Mouse (Mus musculus): ENCODE results near the gene Mepce. TPM values are rescaled to one million over a fixed set of nuclear protein-coding genes. Genes with fewer than 3 reads are reported as not detected.
"Not testable (repeated sequence)": the region's sequence is repeated elsewhere in the genome, so short reads cannot be mapped to it uniquely, and the experiment has no call there.

The Mepce gene
- 12.4 and 13.7 TPM in 2 replicates for polyA plus RNA-seq (2015; fragmentation: Nextera tagmentation; extraction: Ambion mirVana)

- H3K4me3 ChIP-seq (replicated peaks): peak within 1 kb of the TSS; percentile 69
- no peaks in the 10 kb centered on the region for H3K9me3 ChIP-seq (replicated peaks)
- peak; percentile 41 for ATAC-seq (ENCODE audit: insufficient number of reproducible peaks, low FRiP score, low TSS enrichment, low read depth)
- no peaks in the 10 kb centered on the region for H3K27me3 ChIP-seq
- peak within 1 kb of the TSS; percentile 100 for H3K27ac ChIP-seq (replicated peaks)
- peak within 1 kb of the TSS; percentile 80 for H3K4me2 ChIP-seq (replicated peaks)
- WGBS: under 1% methylated on average over 48 of the region's 48 CpGs
- peaks cover 34% of the 10 kb centered on the region for H3K4me1 ChIP-seq
- peak within 1 kb of the TSS; percentile 83 for H3K9ac ChIP-seq
- peaks cover 17% of the 10 kb centered on the region for H3K36me3 ChIP-seq
These were observed at the start of gene Mepce, which contains the start of gene Zcwpw1 for GRCm38 (mm10) chr5:137787151-137787928. Mepce (minus strand) TSS chr5:137787655. Zcwpw1 (plus strand) TSS chr5:137787798.

- ATAC-seq (ENCODE audit: insufficient number of reproducible peaks, low FRiP score, low TSS enrichment, low read depth); H3K9me3 ChIP-seq (replicated peaks); H3K9ac ChIP-seq; H3K36me3 ChIP-seq; H3K27ac ChIP-seq (replicated peaks); H3K4me2 ChIP-seq (replicated peaks); H3K4me3 ChIP-seq (replicated peaks); H3K4me1 ChIP-seq; H3K27me3 ChIP-seq: not testable (repeated sequence)
These were observed 49.7 kb upstream of the Mepce start for GRCm38 (mm10) chr5:137837110-137837509.

- ATAC-seq (ENCODE audit: insufficient number of reproducible peaks, low FRiP score, low TSS enrichment, low read depth): no peak
- H3K4me2 ChIP-seq (replicated peaks): no peak overlapping the region
- H3K9me3 ChIP-seq (replicated peaks): no peaks in the 10 kb centered on the region
- H3K27ac ChIP-seq (replicated peaks): no peak overlapping the region
- no peak overlapping the region for H3K4me3 ChIP-seq (replicated peaks)
- no peak overlapping the region for H3K9ac ChIP-seq
- H3K36me3 ChIP-seq: no peaks in the 10 kb centered on the region
- H3K4me1 ChIP-seq: no peaks in the 10 kb centered on the region
- no peaks in the 10 kb centered on the region for H3K27me3 ChIP-seq
These were observed 49.2 kb upstream of the Mepce start for GRCm38 (mm10) chr5:137836611-137837010.

- ATAC-seq (ENCODE audit: insufficient number of reproducible peaks, low FRiP score, low TSS enrichment, low read depth); H3K27me3 ChIP-seq; H3K27ac ChIP-seq (replicated peaks); H3K9me3 ChIP-seq (replicated peaks); H3K4me3 ChIP-seq (replicated peaks); H3K4me2 ChIP-seq (replicated peaks); H3K9ac ChIP-seq; H3K4me1 ChIP-seq; H3K36me3 ChIP-seq: not testable (repeated sequence)
- WGBS: 73% methylated on average over 2 of the region's 2 CpGs
These were observed 48.6 kb upstream of the Mepce start, which contains the start of gene Pilra for GRCm38 (mm10) chr5:137835966-137836520. Pilra (minus strand) TSS chr5:137836281.

GRCm38 (mm10) chr5:137833500-137833899 lies 46.0 kb upstream of the Mepce start:
- ATAC-seq (ENCODE audit: insufficient number of reproducible peaks, low FRiP score, low TSS enrichment, low read depth): no peak

GRCm38 (mm10) chr5:137831506-137831905 lies 44.1 kb upstream of the Mepce start:
- H3K9me3 ChIP-seq (replicated peaks): no peaks in the 10 kb centered on the region
- H3K4me3 ChIP-seq (replicated peaks): no peak overlapping the region
- no peaks in the 10 kb centered on the region for H3K4me1 ChIP-seq
- no peaks in the 10 kb centered on the region for H3K27me3 ChIP-seq
- no peak for ATAC-seq (ENCODE audit: insufficient number of reproducible peaks, low FRiP score, low TSS enrichment, low read depth)
- no peak overlapping the region for H3K9ac ChIP-seq
- no peaks in the 10 kb centered on the region for H3K36me3 ChIP-seq
- no peak overlapping the region for H3K4me2 ChIP-seq (replicated peaks)
- 80% methylated on average over 6 of the region's 6 CpGs for WGBS
- H3K27ac ChIP-seq (replicated peaks): no peak overlapping the region

More at GRCm38 (mm10) chr5:137833500-137833899, 46.0 kb upstream of the Mepce start:
- H3K36me3 ChIP-seq: no peaks in the 10 kb centered on the region
- H3K4me1 ChIP-seq: no peaks in the 10 kb centered on the region
- 38% methylated on average over 4 of the region's 4 CpGs for WGBS
- H3K4me2 ChIP-seq (replicated peaks): no peak overlapping the region
- H3K4me3 ChIP-seq (replicated peaks): no peak overlapping the region
- no peaks in the 10 kb centered on the region for H3K27me3 ChIP-seq
- H3K9me3 ChIP-seq (replicated peaks): no peaks in the 10 kb centered on the region
- H3K27ac ChIP-seq (replicated peaks): no peak overlapping the region
- H3K9ac ChIP-seq: no peak overlapping the region

- no peak overlapping the region for H3K27ac ChIP-seq (replicated peaks)
- H3K4me3 ChIP-seq (replicated peaks): no peak overlapping the region
- H3K4me1 ChIP-seq: no peaks in the 10 kb centered on the region
- H3K36me3 ChIP-seq: no peaks in the 10 kb centered on the region
- no peaks in the 10 kb centered on the region for H3K27me3 ChIP-seq
- no peak overlapping the region for H3K4me2 ChIP-seq (replicated peaks)
- no peak for ATAC-seq (ENCODE audit: insufficient number of reproducible peaks, low FRiP score, low TSS enrichment, low read depth)
- WGBS: 81% methylated on average over 4 of the region's 4 CpGs
- no peaks in the 10 kb centered on the region for H3K9me3 ChIP-seq (replicated peaks)
- no peak overlapping the region for H3K9ac ChIP-seq
These were observed 43.7 kb upstream of the Mepce start for GRCm38 (mm10) chr5:137831106-137831505.

GRCm38 (mm10) chr5:137830238-137830637 lies 42.8 kb upstream of the Mepce start:
- H3K27ac ChIP-seq (replicated peaks): no peak overlapping the region
- no peaks in the 10 kb centered on the region for H3K27me3 ChIP-seq
- WGBS: 70% methylated on average over 7 of the region's 7 CpGs
- ATAC-seq (ENCODE audit: insufficient number of reproducible peaks, low FRiP score, low TSS enrichment, low read depth): no peak
- H3K4me1 ChIP-seq: no peaks in the 10 kb centered on the region
- H3K4me3 ChIP-seq (replicated peaks): no peak overlapping the region
- H3K9ac ChIP-seq: no peak overlapping the region
- no peaks in the 10 kb centered on the region for H3K9me3 ChIP-seq (replicated peaks)
- H3K4me2 ChIP-seq (replicated peaks): no peak overlapping the region
- H3K36me3 ChIP-seq: no peaks in the 10 kb centered on the region

- no peak overlapping the region for H3K9ac ChIP-seq
- H3K36me3 ChIP-seq: no peaks in the 10 kb centered on the region
- no peaks in the 10 kb centered on the region for H3K4me1 ChIP-seq
- H3K4me2 ChIP-seq (replicated peaks): no peak overlapping the region
- no peak overlapping the region for H3K4me3 ChIP-seq (replicated peaks)
- 85% methylated on average over 6 of the region's 6 CpGs for WGBS
- no peaks in the 10 kb centered on the region for H3K9me3 ChIP-seq (replicated peaks)
- ATAC-seq (ENCODE audit: insufficient number of reproducible peaks, low FRiP score, low TSS enrichment, low read depth): no peak
- H3K27ac ChIP-seq (replicated peaks): no peak overlapping the region
- no peaks in the 10 kb centered on the region for H3K27me3 ChIP-seq
These were observed 41.2 kb upstream of the Mepce start for GRCm38 (mm10) chr5:137828694-137829093.

GRCm38 (mm10) chr5:137826421-137826820 lies 39.0 kb upstream of the Mepce start:
- Histone ChIP-seq H3K4me1 (no peaks in the 10 kb centered on the region), H3K27me3 (no peaks in the 10 kb centered on the region), H3K36me3 (no peaks in the 10 kb centered on the region), H3K9ac (no peak overlapping the region), H3K4me3 (replicated peaks) (no peak overlapping the region), H3K27ac (replicated peaks) (no peak overlapping the region), H3K9me3 (replicated peaks) (no peaks in the 10 kb centered on the region), H3K4me2 (replicated peaks) (no peak overlapping the region)
- ATAC-seq (ENCODE audit: insufficient number of reproducible peaks, low FRiP score, low TSS enrichment, low read depth): no peak
- WGBS: 55% methylated on average over 7 of the region's 7 CpGs

- Histone ChIP-seq H3K9ac (no peak overlapping the region), H3K36me3 (no peaks in the 10 kb centered on the region), H3K27ac (replicated peaks) (no peak overlapping the region), H3K4me1 (no peaks in the 10 kb centered on the region), H3K27me3 (no peaks in the 10 kb centered on the region), H3K4me2 (replicated peaks) (no peak overlapping the region), H3K4me3 (replicated peaks) (no peak overlapping the region), H3K9me3 (replicated peaks) (no peaks in the 10 kb centered on the region)
- WGBS: 85% methylated on average over 2 of the region's 2 CpGs
- ATAC-seq (ENCODE audit: insufficient number of reproducible peaks, low FRiP score, low TSS enrichment, low read depth): no peak
These were observed 38.5 kb upstream of the Mepce start for GRCm38 (mm10) chr5:137825971-137826370.

GRCm38 (mm10) chr5:137825030-137825429 lies 37.6 kb upstream of the Mepce start:
- Histone ChIP-seq H3K9ac (no peak overlapping the region), H3K27me3 (no peaks in the 10 kb centered on the region), H3K4me1 (no peaks in the 10 kb centered on the region), H3K36me3 (no peaks in the 10 kb centered on the region), H3K9me3 (replicated peaks) (no peaks in the 10 kb centered on the region), H3K27ac (replicated peaks) (no peak overlapping the region), H3K4me3 (replicated peaks) (no peak overlapping the region), H3K4me2 (replicated peaks) (no peak overlapping the region)
- WGBS: 85% methylated on average over 3 of the region's 3 CpGs
- no peak for ATAC-seq (ENCODE audit: insufficient number of reproducible peaks, low FRiP score, low TSS enrichment, low read depth)
